In genomic region chr6:113889180-113889579, GRCm38 (mm10) we compare ENCODE assay signal across 14 mouse cellular contexts.
DNase-seq lines count a peak whose midpoint lies in the region; ATAC-seq and TF ChIP-seq lines count a peak whose summit lies in the region.
"Had no signal": no experiment of that assay in that cellular context is flagged by ENCODE, and none has a peak within 500 bp of the region (broad histone marks: within the 10 kb centered on the region; RNA-seq: fewer than 3 reads in every experiment).

No protein-coding gene starts in this region.

- H3K36me3 ChIP-seq in midbrain, embryonic 12.5 days: no peaks in the 10 kb centered on the region
- H3K36me3 ChIP-seq in midbrain, embryonic 10.5 days: no peaks in the 10 kb centered on the region
- no peaks in the 10 kb centered on the region for H3K36me3 ChIP-seq in midbrain, embryonic 14.5 days (ENCODE audit: control insufficient read depth, insufficient read depth, low read length)
- no peaks in the 10 kb centered on the region for H3K36me3 ChIP-seq in heart, adult 2 months (ENCODE audit: control insufficient read depth, insufficient read depth, low read length)
- H3K36me3 ChIP-seq: embryonic facial prominence, embryonic 13.5 days had no signal

- TF ChIP-seq EP300 in heart, adult 2 months (IDR thresholded peaks at IDR 0.05; ENCODE audit: insufficient read depth, low read depth, low read length): no peak

- TF ChIP-seq POLR2A in cerebellum, adult 2 months (IDR thresholded peaks at IDR 0.05; ENCODE audit: borderline replicate concordance, insufficient read depth, low read length): no peak
- TF ChIP-seq POLR2A in heart, adult 2 months (IDR thresholded peaks at IDR 0.05; ENCODE audit: insufficient read depth, low read depth, low read length): no peak

- peak overlapping the region; percentile 92 for H3K4me3 ChIP-seq in cerebellum, adult 2 months (replicated peaks; ENCODE audit: insufficient read depth, low read depth, low read length)
- no peak overlapping the region for H3K4me3 ChIP-seq in midbrain, embryonic 12.5 days
- no peak overlapping the region for H3K4me3 ChIP-seq in midbrain, embryonic 10.5 days
- H3K4me3 ChIP-seq in midbrain, embryonic 14.5 days (replicated peaks; ENCODE audit: low read depth, low read length): peak overlapping the region; percentile 60; the same call in 1 of the 2 replicates
- no peak overlapping the region for H3K4me3 ChIP-seq in heart, adult 2 months
- H3K4me3 ChIP-seq: embryonic facial prominence, embryonic 13.5 days had no signal

- ATAC-seq in cerebellum, adult (ENCODE audit: insufficient number of reproducible peaks, low FRiP score, low TSS enrichment): no peak; the same call in 1 of the 2 replicates
- no peak for ATAC-seq in midbrain, embryonic 12.5 days (ENCODE audit: low FRiP score, low read depth)
- ATAC-seq in midbrain, embryonic 14.5 days (ENCODE audit: low FRiP score, low TSS enrichment): no peak

- peak overlapping the region; percentile 94; the same call in 1 of the 2 replicates for H3K27ac ChIP-seq in cerebellum, adult 2 months (ENCODE audit: insufficient read depth, low read length)
- no peak overlapping the region for H3K27ac ChIP-seq in midbrain, embryonic 12.5 days (replicated peaks)
- no peak overlapping the region for H3K27ac ChIP-seq in midbrain, embryonic 10.5 days (replicated peaks)
- no peak overlapping the region for H3K27ac ChIP-seq in midbrain, embryonic 14.5 days (replicated peaks; ENCODE audit: low read depth, low read length)
- no peak overlapping the region for H3K27ac ChIP-seq in heart, adult 2 months
- H3K27ac ChIP-seq: embryonic facial prominence, embryonic 13.5 days; kidney, postnatal 0 days had no signal

- H3K4me1 ChIP-seq in cerebellum, adult 2 months (ENCODE audit: control insufficient read depth, insufficient read depth, low read length): peaks cover 61% of the 10 kb centered on the region
- peaks cover 33% of the 10 kb centered on the region for H3K4me1 ChIP-seq in midbrain, embryonic 12.5 days
- peaks cover 29% of the 10 kb centered on the region for H3K4me1 ChIP-seq in midbrain, embryonic 10.5 days
- peaks cover 19% of the 10 kb centered on the region for H3K4me1 ChIP-seq in midbrain, embryonic 14.5 days (ENCODE audit: control insufficient read depth, insufficient read depth, low read length)
- no peaks in the 10 kb centered on the region for H3K4me1 ChIP-seq in heart, adult 2 months (ENCODE audit: control insufficient read depth, insufficient read depth, low read length)

- H3K9ac ChIP-seq in midbrain, embryonic 12.5 days (replicated peaks): no peak overlapping the region
- H3K9ac ChIP-seq in midbrain, embryonic 14.5 days (replicated peaks; ENCODE audit: low read length): peak overlapping the region; percentile 84; the same call in 1 of the 2 replicates
- H3K9ac ChIP-seq in heart, adult 2 months (ENCODE audit: low read depth, low read length): no peak overlapping the region
- H3K9ac ChIP-seq: embryonic facial prominence, embryonic 13.5 days had no signal

- no peaks in the 10 kb centered on the region for H3K9me3 ChIP-seq in midbrain, embryonic 12.5 days
- H3K9me3 ChIP-seq in midbrain, embryonic 10.5 days (replicated peaks): no peaks in the 10 kb centered on the region
- no peaks in the 10 kb centered on the region for H3K9me3 ChIP-seq in midbrain, embryonic 14.5 days (ENCODE audit: control insufficient read depth, low read length)
- H3K9me3 ChIP-seq: embryonic facial prominence, embryonic 13.5 days had no signal

- intact Hi-C loops in heart, adult 2 months (cut with DNase I): no loop called here

- peak in 1 of 2 experiments; percentile 49 for DNase-seq in cerebellum, adult 2 months
- DNase-seq in midbrain, embryonic 10.5 days (ENCODE audit: low spot score): no peak
- DNase-seq in midbrain, embryonic 14.5 days: no peak
- no peak for DNase-seq in embryo, embryonic 9.5 days (ENCODE audit: extremely low spot score)
- DNase-seq in heart, adult 2 months: no peak
- DNase-seq in ovary, postnatal 14 days (ENCODE audit: low spot score): no peak
- DNase-seq: adrenal gland, postnatal 10 days; heart, postnatal 10 days; lung, postnatal 14 days; thymus, adult 18-20 months had no signal

- no peaks in the 10 kb centered on the region for H3K27me3 ChIP-seq in cerebellum, adult 2 months (ENCODE audit: control insufficient read depth, insufficient read depth, low read length)
- H3K27me3 ChIP-seq in midbrain, embryonic 12.5 days: peaks cover 56% of the 10 kb centered on the region
- H3K27me3 ChIP-seq in midbrain, embryonic 10.5 days (ENCODE audit: low read depth, poor library complexity, severe bottlenecking): peaks cover 70% of the 10 kb centered on the region
- H3K27me3 ChIP-seq in midbrain, embryonic 14.5 days (ENCODE audit: control insufficient read depth, insufficient read depth, low read length): no peaks in the 10 kb centered on the region
- H3K27me3 ChIP-seq in heart, adult 2 months (ENCODE audit: control insufficient read depth, insufficient read depth, low read length): peaks cover 6% of the 10 kb centered on the region; the same call in 1 of the 2 replicates

- 10% methylated on average over 3 of the region's 3 CpGs for WGBS in cerebellum, adult 2 months
- WGBS in midbrain, embryonic 12.5 days: 71% methylated on average over 3 of the region's 3 CpGs
- 76% methylated on average over 3 of the region's 3 CpGs for WGBS in midbrain, embryonic 10.5 days
- whole genome bisulfite sequencing in midbrain, embryonic 14.5 days: 77% methylated on average over 3 of the region's 3 CpGs
- 61% methylated on average over 3 of the region's 3 CpGs for WGBS in heart, adult 2 months

- no peak for TF ChIP-seq CTCF in cerebellum, adult 2 months (IDR thresholded peaks at IDR 0.05; ENCODE audit: borderline replicate concordance, insufficient read depth, low read depth, low read length)
- TF ChIP-seq CTCF in heart, adult 2 months (IDR thresholded peaks at IDR 0.05): no peak

- peak overlapping the region; percentile 68; the same call in 1 of the 2 replicates for H3K4me2 ChIP-seq in midbrain, embryonic 12.5 days (replicated peaks)
- H3K4me2 ChIP-seq in midbrain, embryonic 14.5 days (ENCODE audit: low read length): peak overlapping the region; percentile 75
- H3K4me2 ChIP-seq: embryonic facial prominence, embryonic 13.5 days had no signal

- H3K79me2 ChIP-seq in heart, adult 2 months (replicated peaks; ENCODE audit: control insufficient read depth, insufficient read depth, low read length): no peaks in the 10 kb centered on the region

Comparison
In these comparisons a context has a peak if more than half of its experiments do, and no peak if none do; other contexts are left out.
1. H3K4me3 ChIP-seq: peak in cerebellum, adult 2 months (single experiment) and midbrain, embryonic 14.5 days (single experiment); none in midbrain, embryonic 12.5 days (single experiment), midbrain, embryonic 10.5 days (single experiment) and heart, adult 2 months (single experiment).